Mouse (Mus musculus): ENCODE measurements around the gene Tmem219. TPM values are rescaled to one million over a fixed set of nuclear protein-coding genes. Genes with fewer than 3 reads are reported as not detected.
A peak's percentile ranks its signal among the peaks of the same experiment; 100 is the strongest.
"Not testable (repeated sequence)": the region's sequence is repeated elsewhere in the genome, so short reads cannot be mapped to it uniquely, and the experiment has no call there.

Gene Tmem219
- polyA plus RNA-seq, 1 experiment from 2014 or later: 30.8 TPM

DNA sequence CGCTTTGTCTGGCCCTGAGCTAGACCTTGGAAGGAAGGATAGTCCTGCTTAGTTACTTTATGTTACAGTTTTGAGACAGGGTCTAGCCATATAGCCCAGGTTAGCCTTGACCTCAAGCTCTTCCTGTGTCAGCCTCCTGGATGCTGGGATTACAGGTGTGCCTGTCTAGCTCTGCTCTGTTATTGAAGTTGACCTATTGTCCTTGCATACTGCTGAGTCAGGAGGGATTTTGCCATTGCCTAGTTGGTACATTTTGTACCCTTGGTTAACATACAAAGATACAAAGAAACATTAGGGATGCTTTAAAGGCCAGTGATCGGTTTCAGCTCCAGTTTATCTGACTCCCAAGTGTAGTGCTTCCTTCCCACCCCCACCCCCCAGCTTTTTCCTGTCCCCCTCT is 9.9 kb upstream of the Tmem219 start:
- Histone ChIP-seq H3K4me2 (ENCODE audit: low read depth, low read length) (no peak overlapping the region), H3K4me3 (ENCODE audit: low read length) (no peak overlapping the region), H3K27me3 (ENCODE audit: control insufficient read depth, insufficient read depth, low read depth, low read length) (no peaks in the 10 kb centered on the region), H3K9me3 (ENCODE audit: control insufficient read depth, low read length) (no peaks in the 10 kb centered on the region), H3K27ac (ENCODE audit: low read length) (no peak overlapping the region), H3K36me3 (ENCODE audit: control insufficient read depth, insufficient read depth, low read length) (peaks cover 9% of the 10 kb centered on the region), H3K4me1 (replicated peaks; ENCODE audit: control insufficient read depth, insufficient read depth, low read length) (peaks cover 7% of the 10 kb centered on the region), H3K9ac (ENCODE audit: low read length) (no peak overlapping the region)
- no peak for ATAC-seq (ENCODE audit: low read depth)
- WGBS: 83% methylated on average over 2 of the region's 2 CpGs

- Histone ChIP-seq H3K36me3 (ENCODE audit: control insufficient read depth, insufficient read depth, low read length) (no peaks in the 10 kb centered on the region), H3K4me1 (replicated peaks; ENCODE audit: control insufficient read depth, insufficient read depth, low read length) (peaks cover 7% of the 10 kb centered on the region), H3K27me3 (ENCODE audit: control insufficient read depth, insufficient read depth, low read depth, low read length) (no peaks in the 10 kb centered on the region), H3K27ac (ENCODE audit: low read length) (peak overlapping the region; percentile 73), H3K9me3 (ENCODE audit: control insufficient read depth, low read length) (no peaks in the 10 kb centered on the region), H3K4me3 (ENCODE audit: low read length) (peak overlapping the region; percentile 93), H3K4me2 (ENCODE audit: low read depth, low read length) (peak overlapping the region; percentile 97), H3K9ac (ENCODE audit: low read length) (peak overlapping the region; percentile 87)
- WGBS: under 1% methylated on average over 24 of the region's 27 CpGs
- ATAC-seq (ENCODE audit: low read depth): peak; percentile 68
Observed at GRCm38 (mm10) chr7:126929046-126929445, 6.3 kb upstream of the Tmem219 start.

DNA sequence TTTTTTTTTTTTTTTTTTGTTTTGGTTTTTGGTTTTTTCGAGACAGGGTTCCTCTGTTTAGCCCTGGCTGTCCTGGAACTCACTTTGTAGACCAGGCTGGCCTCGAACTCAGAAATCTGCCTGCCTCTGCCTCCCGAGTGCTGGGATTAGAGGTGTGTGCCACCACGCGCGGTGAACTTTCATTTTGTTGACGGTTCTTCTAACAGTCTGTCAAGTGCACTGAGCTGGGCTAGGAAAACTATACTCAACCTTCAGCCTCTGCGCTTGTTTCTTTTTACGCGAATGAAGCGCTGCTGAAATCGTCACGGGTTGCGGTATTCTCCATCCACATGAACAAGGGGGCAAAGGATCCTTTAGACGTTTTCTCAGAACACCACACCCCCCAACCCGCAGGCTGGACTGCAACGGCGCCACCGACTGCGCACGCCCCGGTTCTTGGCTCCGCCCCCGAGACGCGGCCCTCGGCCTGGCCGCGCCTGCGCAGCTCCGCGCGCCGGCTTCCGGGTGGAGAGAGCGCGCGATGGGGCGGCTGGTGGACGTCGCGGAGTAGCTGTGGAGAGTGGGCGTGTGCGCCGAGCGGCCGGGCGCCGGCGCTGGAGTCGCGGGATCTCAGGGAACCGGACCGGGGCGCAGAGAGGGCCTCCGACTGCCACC is 5.8 kb upstream of the Tmem219 start, which contains the start of gene Kctd13:
Kctd13 (plus strand) TSS at position 496 of the 654 bp plus-strand sequence.
- H3K4me2 ChIP-seq (ENCODE audit: low read depth, low read length): peak within 1 kb of the TSS; percentile 97
- peak within 1 kb of the TSS; percentile 93 for H3K4me3 ChIP-seq (ENCODE audit: low read length)
- H3K4me1 ChIP-seq (replicated peaks; ENCODE audit: control insufficient read depth, insufficient read depth, low read length): peaks cover 7% of the 10 kb centered on the region
- peak; percentile 99 for ATAC-seq (ENCODE audit: low read depth)
- no peaks in the 10 kb centered on the region for H3K27me3 ChIP-seq (ENCODE audit: control insufficient read depth, insufficient read depth, low read depth, low read length)
- H3K36me3 ChIP-seq (ENCODE audit: control insufficient read depth, insufficient read depth, low read length): no peaks in the 10 kb centered on the region
- H3K27ac ChIP-seq (ENCODE audit: low read length): peak within 1 kb of the TSS; percentile 73
- no peaks in the 10 kb centered on the region for H3K9me3 ChIP-seq (ENCODE audit: control insufficient read depth, low read length)
- 3% methylated on average over 53 of the region's 56 CpGs for WGBS
- H3K9ac ChIP-seq (ENCODE audit: low read length): peak within 1 kb of the TSS; percentile 87

- no peaks in the 10 kb centered on the region for H3K9me3 ChIP-seq (ENCODE audit: control insufficient read depth, low read length)
- H3K27ac ChIP-seq (ENCODE audit: low read length): no peak overlapping the region
- H3K4me3 ChIP-seq (ENCODE audit: low read length): no peak overlapping the region
- no peak overlapping the region for H3K4me2 ChIP-seq (ENCODE audit: low read depth, low read length)
- ATAC-seq (ENCODE audit: low read depth): no peak
- H3K4me1 ChIP-seq (replicated peaks; ENCODE audit: control insufficient read depth, insufficient read depth, low read length): peaks cover 7% of the 10 kb centered on the region
- 21% methylated on average over 3 of the region's 3 CpGs for WGBS
- no peak overlapping the region for H3K9ac ChIP-seq (ENCODE audit: low read length)
- no peaks in the 10 kb centered on the region for H3K27me3 ChIP-seq (ENCODE audit: control insufficient read depth, insufficient read depth, low read depth, low read length)
- H3K36me3 ChIP-seq (ENCODE audit: control insufficient read depth, insufficient read depth, low read length): no peaks in the 10 kb centered on the region
Observed at GRCm38 (mm10) chr7:126926299-126926698, 3.6 kb upstream of the Tmem219 start.

DNA sequence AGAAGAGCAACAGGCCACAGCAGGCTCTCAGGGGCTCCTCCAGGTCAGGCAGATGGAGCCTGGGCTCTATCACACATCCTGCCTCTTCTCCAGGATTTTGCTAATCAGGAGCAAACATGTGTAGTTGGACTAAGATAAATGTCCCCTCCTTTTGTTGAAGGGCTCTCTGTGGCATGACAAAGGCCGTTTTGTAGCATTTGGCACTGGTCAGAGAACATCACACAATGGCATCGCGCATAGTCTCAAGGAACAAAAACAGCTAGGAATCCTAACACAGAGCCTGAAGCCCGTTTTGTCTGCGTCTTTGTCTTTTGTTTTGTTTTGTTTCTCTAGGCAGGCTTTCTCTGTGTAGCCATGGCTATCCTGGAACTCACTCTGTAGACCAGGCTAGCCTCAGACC is 1.3 kb upstream of the Tmem219 start:
- Histone ChIP-seq H3K27me3 (ENCODE audit: control insufficient read depth, insufficient read depth, low read depth, low read length) (no peaks in the 10 kb centered on the region), H3K36me3 (ENCODE audit: control insufficient read depth, insufficient read depth, low read length) (no peaks in the 10 kb centered on the region), H3K9ac (ENCODE audit: low read length) (no peak overlapping the region), H3K4me1 (replicated peaks; ENCODE audit: control insufficient read depth, insufficient read depth, low read length) (no peaks in the 10 kb centered on the region), H3K27ac (ENCODE audit: low read length) (no peak overlapping the region), H3K4me3 (ENCODE audit: low read length) (no peak overlapping the region), H3K4me2 (ENCODE audit: low read depth, low read length) (no peak overlapping the region), H3K9me3 (ENCODE audit: control insufficient read depth, low read length) (no peaks in the 10 kb centered on the region)
- ATAC-seq (ENCODE audit: low read depth): no peak
- 64% methylated on average over 5 of the region's 5 CpGs for WGBS

GRCm38 (mm10) chr7:126921563-126921962 is 1.2 kb downstream of the Tmem219 start:
- Histone ChIP-seq H3K4me1 (replicated peaks; ENCODE audit: control insufficient read depth, insufficient read depth, low read length) (no peaks in the 10 kb centered on the region), H3K27me3 (ENCODE audit: control insufficient read depth, insufficient read depth, low read depth, low read length) (no peaks in the 10 kb centered on the region), H3K4me2 (ENCODE audit: low read depth, low read length) (no peak overlapping the region), H3K27ac (ENCODE audit: low read length) (no peak overlapping the region), H3K9ac (ENCODE audit: low read length) (no peak overlapping the region), H3K4me3 (ENCODE audit: low read length) (no peak overlapping the region), H3K9me3 (ENCODE audit: control insufficient read depth, low read length) (no peaks in the 10 kb centered on the region), H3K36me3 (ENCODE audit: control insufficient read depth, insufficient read depth, low read length) (no peaks in the 10 kb centered on the region)
- 58% methylated on average over 2 of the region's 2 CpGs for WGBS
- ATAC-seq (ENCODE audit: low read depth): no peak

GRCm38 (mm10) chr7:126919973-126920372 is 2.7 kb downstream of the Tmem219 start:
- Histone ChIP-seq H3K36me3 (ENCODE audit: control insufficient read depth, insufficient read depth, low read length) (no peaks in the 10 kb centered on the region), H3K27me3 (ENCODE audit: control insufficient read depth, insufficient read depth, low read depth, low read length) (no peaks in the 10 kb centered on the region), H3K9me3 (ENCODE audit: control insufficient read depth, low read length) (no peaks in the 10 kb centered on the region), H3K9ac (ENCODE audit: low read length) (no peak overlapping the region), H3K4me2 (ENCODE audit: low read depth, low read length) (no peak overlapping the region), H3K4me1 (replicated peaks; ENCODE audit: control insufficient read depth, insufficient read depth, low read length) (no peaks in the 10 kb centered on the region), H3K27ac (ENCODE audit: low read length) (no peak overlapping the region), H3K4me3 (ENCODE audit: low read length) (no peak overlapping the region)
- ATAC-seq (ENCODE audit: low read depth): no peak
- 64% methylated on average over 4 of the region's 4 CpGs for WGBS

DNA sequence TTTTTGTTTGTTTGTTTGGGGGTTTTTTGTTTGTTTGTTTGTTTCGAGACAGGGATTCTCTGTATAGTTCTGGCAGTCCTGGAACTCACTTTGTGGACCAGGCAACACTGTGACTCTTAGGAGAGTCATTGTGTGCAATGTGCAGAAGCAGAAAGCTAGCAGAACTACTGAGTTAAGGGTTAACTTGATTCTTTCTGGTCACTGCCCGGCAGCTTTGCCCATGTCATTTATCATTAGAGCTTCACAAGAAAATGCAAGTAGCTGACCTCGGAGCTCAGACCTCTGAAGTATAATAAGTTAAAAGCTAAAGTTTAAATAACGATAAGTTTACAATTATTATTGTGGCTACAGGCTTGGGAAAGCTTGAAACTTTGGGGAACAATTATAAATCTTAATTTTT is 4.4 kb downstream of the Tmem219 start:
- not testable (repeated sequence) for H3K9me3 ChIP-seq (ENCODE audit: control insufficient read depth, low read length); ATAC-seq (ENCODE audit: low read depth); H3K27me3 ChIP-seq (ENCODE audit: control insufficient read depth, insufficient read depth, low read depth, low read length); H3K36me3 ChIP-seq (ENCODE audit: control insufficient read depth, insufficient read depth, low read length); H3K9ac ChIP-seq (ENCODE audit: low read length); H3K4me3 ChIP-seq (ENCODE audit: low read length); H3K4me1 ChIP-seq (replicated peaks; ENCODE audit: control insufficient read depth, insufficient read depth, low read length); H3K4me2 ChIP-seq (ENCODE audit: low read depth, low read length); H3K27ac ChIP-seq (ENCODE audit: low read length)
- WGBS: 16% methylated on average over 4 of the region's 4 CpGs

DNA sequence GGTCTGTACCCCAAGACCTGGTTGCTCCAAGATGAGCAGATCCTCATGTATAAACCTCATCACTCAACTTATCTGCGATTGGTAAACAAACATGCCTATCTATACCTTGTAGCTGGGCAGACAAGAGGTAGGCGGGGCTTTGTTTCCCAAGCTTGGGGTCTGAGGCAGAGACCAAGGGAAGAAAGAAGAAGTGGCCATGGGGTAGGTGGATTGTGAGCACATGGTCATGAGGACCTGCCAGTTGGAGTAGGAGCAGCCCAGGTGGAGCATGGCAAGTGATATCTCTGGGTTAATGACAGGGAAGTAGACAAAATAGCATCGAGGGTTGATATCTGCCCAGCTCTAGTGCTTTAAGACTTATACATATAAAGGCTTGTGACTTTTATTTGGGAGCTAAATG is 7.9 kb downstream of the Tmem219 start:
- Histone ChIP-seq H3K27ac (ENCODE audit: low read length) (no peak overlapping the region), H3K27me3 (ENCODE audit: control insufficient read depth, insufficient read depth, low read depth, low read length) (no peaks in the 10 kb centered on the region), H3K36me3 (ENCODE audit: control insufficient read depth, insufficient read depth, low read length) (no peaks in the 10 kb centered on the region), H3K4me3 (ENCODE audit: low read length) (no peak overlapping the region), H3K4me1 (replicated peaks; ENCODE audit: control insufficient read depth, insufficient read depth, low read length) (no peaks in the 10 kb centered on the region), H3K9me3 (ENCODE audit: control insufficient read depth, low read length) (no peaks in the 10 kb centered on the region), H3K4me2 (ENCODE audit: low read depth, low read length) (no peak overlapping the region), H3K9ac (ENCODE audit: low read length) (no peak overlapping the region)
- 57% methylated on average over 3 of the region's 3 CpGs for WGBS
- no peak for ATAC-seq (ENCODE audit: low read depth)

GRCm38 (mm10) chr7:126905590-126905989 is 17.1 kb downstream of the Tmem219 start:
- no peak overlapping the region for H3K27ac ChIP-seq (ENCODE audit: low read length)
- H3K4me3 ChIP-seq (ENCODE audit: low read length): no peak overlapping the region
- no peak overlapping the region for H3K4me2 ChIP-seq (ENCODE audit: low read depth, low read length)
- no peak for ATAC-seq (ENCODE audit: low read depth)
- H3K27me3 ChIP-seq (ENCODE audit: control insufficient read depth, insufficient read depth, low read depth, low read length): no peaks in the 10 kb centered on the region
- WGBS: 64% methylated on average over 3 of the region's 3 CpGs
- H3K9ac ChIP-seq (ENCODE audit: low read length): no peak overlapping the region
- H3K4me1 ChIP-seq (replicated peaks; ENCODE audit: control insufficient read depth, insufficient read depth, low read length): no peaks in the 10 kb centered on the region
- no peaks in the 10 kb centered on the region for H3K9me3 ChIP-seq (ENCODE audit: control insufficient read depth, low read length)
- no peaks in the 10 kb centered on the region for H3K36me3 ChIP-seq (ENCODE audit: control insufficient read depth, insufficient read depth, low read length)
